Mouse (Mus musculus) embryonic facial prominence, embryonic 13.5 days (tissue): ENCODE data around the gene Lhcgr. TPM values are rescaled to one million over a fixed set of nuclear protein-coding genes. Genes with fewer than 3 reads are reported as not detected.
A peak's percentile ranks its signal among the peaks of the same experiment; 100 is the strongest.

Experiments used
- ATAC-seq: fragments of 200-750 bp; cut with Nextera tagmentation; 2 replicates; pipeline ENCODE4 v1.8.0; 2017; ENCODE audit warnings: low read depth; ENCODE audit not compliant: insufficient number of reproducible peaks, insufficient read depth, low FRiP score, low TSS enrichment
- H3K27ac ChIP-seq: fragments of 300-500 bp; sonication (generic); 2 replicates; pipeline ENCODE4 v1.5.1; 2015; ENCODE audit warnings: moderate library complexity, mild to moderate bottlenecking, inconsistent platforms
- H3K27me3 ChIP-seq: fragments of 300-500 bp; sonication (generic); 2 replicates; pipeline ENCODE4 v1.6.1; 2015; ENCODE audit warnings: mild to moderate bottlenecking, inconsistent platforms
- H3K36me3 ChIP-seq: fragments of 300-500 bp; sonication (generic); 2 replicates; pipeline ENCODE4 v1.6.1; 2015; ENCODE audit warnings: mild to moderate bottlenecking, inconsistent platforms
- H3K4me1 ChIP-seq: fragments of 300-500 bp; sonication (generic); 2 replicates; pipeline ENCODE4 v1.6.1; 2015; ENCODE audit warnings: inconsistent platforms
- H3K4me2 ChIP-seq: fragments of 300-500 bp; sonication (generic); 2 replicates; pipeline ENCODE4 v1.6.1; 2015; ENCODE audit warnings: moderate library complexity, mild to moderate bottlenecking, inconsistent platforms
- H3K4me3 ChIP-seq: fragments of 300-500 bp; sonication (generic); 2 replicates; pipeline ENCODE4 v1.5.1; 2015; ENCODE audit warnings: mild to moderate bottlenecking, inconsistent platforms
- H3K9ac ChIP-seq: fragments of 300-500 bp; sonication (generic); 2 replicates; pipeline ENCODE4 v1.6.1; 2015; ENCODE audit warnings: mild to moderate bottlenecking, inconsistent platforms
- H3K9me3 ChIP-seq: fragments of 300-500 bp; sonication (generic); 2 replicates; pipeline ENCODE4 v1.6.1; 2016; ENCODE audit warnings: inconsistent platforms
- WGBS: fragments of 180-500 bp; shearing (Covaris S2); methylation state at CpG from one replicate; pipeline ENCODE4 v1.1.7; 2015; ENCODE audit warnings: mixed read lengths; 5-methylcytosine and 5-hydroxymethylcytosine counted together
- polyA plus RNA-seq: library from polyadenylated mRNA; unstranded; fragments of >200 nt; fragmentation: Nextera tagmentation; extraction: Ambion mirVana; gene quantifications from 2 replicates; pipeline ENCODE4 v1.2.1, GENCODE M21; 2015

The Lhcgr gene
- polyA plus RNA-seq, 1 experiment from 2014 or later: 0.10 TPM

GRCm38 (mm10) chr17:88770081-88770480 is 21.7 kb downstream of the Lhcgr start:
- H3K4me2 ChIP-seq: no peak overlapping the region
- 87% methylated on average over 7 of the region's 7 CpGs for WGBS
- no peaks in the 10 kb centered on the region for H3K36me3 ChIP-seq
- no peak for ATAC-seq
- H3K27ac ChIP-seq: no peak overlapping the region
- no peak overlapping the region for H3K4me3 ChIP-seq
- no peaks in the 10 kb centered on the region for H3K9me3 ChIP-seq
- peaks cover 13% of the 10 kb centered on the region for H3K4me1 ChIP-seq
- no peaks in the 10 kb centered on the region for H3K27me3 ChIP-seq
- H3K9ac ChIP-seq: no peak overlapping the region

GRCm38 (mm10) chr17:88769283-88769859 is 22.4 kb downstream of the Lhcgr start:
- ATAC-seq: no peak
- Histone ChIP-seq H3K9me3 (no peaks in the 10 kb centered on the region), H3K27ac (no peak overlapping the region), H3K4me1 (peaks cover 11% of the 10 kb centered on the region), H3K9ac (no peak overlapping the region), H3K4me3 (no peak overlapping the region), H3K27me3 (no peaks in the 10 kb centered on the region), H3K4me2 (no peak overlapping the region), H3K36me3 (no peaks in the 10 kb centered on the region)
- WGBS: 42% methylated on average over 2 of the region's 2 CpGs

DNA sequence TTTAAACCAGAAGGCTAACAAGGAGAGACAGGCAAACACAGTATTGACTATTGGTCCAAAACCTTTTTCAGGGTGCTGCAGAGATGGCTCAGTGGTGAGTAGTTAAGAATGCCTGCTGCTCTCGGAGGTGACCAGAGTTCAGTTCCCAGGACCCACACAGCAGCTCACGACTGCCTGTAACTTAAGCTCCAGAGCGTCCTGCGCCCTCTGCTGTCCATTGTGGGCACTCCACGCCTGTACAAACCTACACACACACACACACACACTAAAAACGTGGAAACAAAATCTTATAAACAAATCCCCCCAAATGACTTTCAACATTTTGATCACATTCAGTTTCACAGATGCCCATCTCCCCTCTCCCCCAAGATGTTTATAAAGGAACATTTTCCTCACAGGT is 24.9 kb downstream of the Lhcgr start:
- no peaks in the 10 kb centered on the region for H3K4me1 ChIP-seq
- H3K9me3 ChIP-seq: no peaks in the 10 kb centered on the region
- no peak overlapping the region for H3K4me3 ChIP-seq
- H3K36me3 ChIP-seq: no peaks in the 10 kb centered on the region
- no peak for ATAC-seq
- H3K9ac ChIP-seq: no peak overlapping the region
- no peak overlapping the region for H3K27ac ChIP-seq
- no peak overlapping the region for H3K4me2 ChIP-seq
- WGBS: 93% methylated on average over 6 of the region's 6 CpGs
- no peaks in the 10 kb centered on the region for H3K27me3 ChIP-seq

DNA sequence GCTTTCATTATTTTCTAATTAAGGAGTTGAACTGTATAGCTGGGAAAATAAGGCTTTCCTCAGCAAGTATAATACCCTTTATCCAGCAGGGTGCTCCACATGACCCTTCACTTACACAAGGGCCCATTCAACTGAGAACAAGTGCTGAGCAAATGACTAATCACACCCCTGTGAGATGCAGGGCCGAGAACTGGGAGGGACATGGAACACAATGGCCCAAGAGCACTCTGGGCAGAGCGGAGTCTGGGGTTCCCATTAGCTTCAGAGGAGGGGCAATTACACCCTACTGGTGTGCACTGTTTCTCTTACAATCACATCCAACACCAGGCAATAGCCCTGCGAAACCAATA is 27.7 kb downstream of the Lhcgr start:
- H3K27ac ChIP-seq: no peak overlapping the region
- WGBS: 65% methylated on average over 3 of the region's 3 CpGs
- no peak overlapping the region for H3K4me2 ChIP-seq
- no peak for ATAC-seq
- H3K4me3 ChIP-seq: no peak overlapping the region
- H3K9ac ChIP-seq: no peak overlapping the region
- no peaks in the 10 kb centered on the region for H3K27me3 ChIP-seq
- no peaks in the 10 kb centered on the region for H3K9me3 ChIP-seq
- no peaks in the 10 kb centered on the region for H3K4me1 ChIP-seq
- H3K36me3 ChIP-seq: no peaks in the 10 kb centered on the region

DNA sequence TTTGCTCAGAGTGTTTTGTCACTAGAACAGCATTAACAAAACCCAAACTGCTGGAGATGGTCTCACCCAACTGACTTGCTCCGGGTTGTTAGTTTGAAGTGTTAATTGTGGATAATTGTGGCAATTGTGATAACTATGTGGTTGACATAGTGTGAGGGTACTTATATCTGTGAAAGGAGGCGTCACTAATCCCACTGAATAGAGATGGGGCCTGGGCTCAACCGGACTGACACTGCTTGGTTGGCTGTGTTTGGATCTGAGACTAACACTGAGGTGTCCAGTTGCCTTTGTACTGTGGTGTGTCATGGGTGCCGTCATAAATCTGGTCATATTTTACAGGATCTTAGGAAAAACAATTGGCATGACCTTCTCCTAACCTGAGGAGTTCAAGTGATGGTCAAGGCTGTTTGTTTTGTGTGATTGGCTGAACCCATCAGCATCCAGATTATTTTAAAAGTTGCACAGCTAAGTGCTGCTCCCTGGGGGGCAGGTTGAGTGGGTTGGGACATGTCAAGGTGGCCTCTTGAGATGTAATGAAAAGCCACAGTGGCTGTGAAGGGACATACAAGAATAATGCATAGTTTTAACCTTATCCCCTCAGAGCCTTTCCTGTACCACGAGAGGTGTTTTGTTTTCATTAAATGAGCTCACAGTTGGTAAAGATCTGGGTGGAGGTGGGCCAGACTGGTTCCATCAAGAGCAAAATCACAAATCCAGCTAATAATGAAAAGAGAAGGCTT is 28.2 kb downstream of the Lhcgr start:
- H3K27me3 ChIP-seq: no peaks in the 10 kb centered on the region
- no peak for ATAC-seq
- no peak overlapping the region for H3K27ac ChIP-seq
- no peaks in the 10 kb centered on the region for H3K4me1 ChIP-seq
- no peaks in the 10 kb centered on the region for H3K9me3 ChIP-seq
- WGBS: 43% methylated on average over 5 of the region's 5 CpGs
- H3K4me2 ChIP-seq: no peak overlapping the region
- H3K36me3 ChIP-seq: no peaks in the 10 kb centered on the region
- no peak overlapping the region for H3K9ac ChIP-seq
- H3K4me3 ChIP-seq: no peak overlapping the region

DNA sequence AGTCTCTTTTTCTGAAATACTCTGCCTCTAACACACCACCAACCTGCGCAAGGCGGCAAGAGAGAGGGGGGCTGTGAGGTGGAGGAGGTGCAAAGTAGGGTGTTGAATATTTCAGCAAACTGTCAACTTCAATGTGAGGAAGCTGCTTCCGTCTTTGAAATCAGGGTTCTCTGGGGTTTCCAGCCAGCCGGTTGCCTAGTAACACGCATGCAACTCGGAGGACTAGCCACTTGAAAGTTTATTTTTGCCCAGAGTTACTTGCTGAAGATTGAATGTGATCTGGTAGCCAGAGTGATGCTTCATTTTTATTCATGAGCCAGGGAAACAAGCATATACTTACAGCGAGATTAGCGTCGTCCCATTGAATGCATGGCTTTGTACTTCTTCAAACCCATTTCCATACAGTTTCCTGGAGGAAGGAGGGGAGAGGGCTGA is 33.8 kb downstream of the Lhcgr start:
- 26% methylated on average over 9 of the region's 9 CpGs for WGBS
- H3K9ac ChIP-seq: no peak overlapping the region
- H3K36me3 ChIP-seq: no peaks in the 10 kb centered on the region
- no peak overlapping the region for H3K4me3 ChIP-seq
- H3K27me3 ChIP-seq: no peaks in the 10 kb centered on the region
- H3K9me3 ChIP-seq: no peaks in the 10 kb centered on the region
- H3K4me1 ChIP-seq: peaks cover 22% of the 10 kb centered on the region
- no peak for ATAC-seq
- H3K27ac ChIP-seq: no peak overlapping the region
- no peak overlapping the region for H3K4me2 ChIP-seq

DNA sequence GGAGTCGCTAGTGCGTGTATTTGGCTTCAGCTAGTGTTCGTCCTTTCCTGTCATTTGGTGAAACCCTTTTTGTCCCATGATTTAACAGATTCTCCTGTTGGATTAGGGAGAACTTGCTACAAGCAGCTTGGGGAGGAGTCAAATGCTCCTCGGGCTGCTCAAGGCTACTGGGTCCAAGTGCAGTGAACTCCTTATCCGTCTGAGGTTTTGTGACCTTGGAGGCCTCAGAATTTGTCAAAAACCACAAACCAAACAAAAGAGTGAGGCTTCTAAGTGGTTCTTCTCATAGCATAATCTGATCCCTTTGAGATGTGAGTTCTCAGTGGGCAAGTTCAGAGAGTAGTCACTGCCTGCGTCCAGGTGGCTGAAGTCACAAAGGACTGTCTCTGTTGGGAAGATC is 36.0 kb downstream of the Lhcgr start:
- H3K36me3 ChIP-seq: no peaks in the 10 kb centered on the region
- no peak for ATAC-seq
- H3K27me3 ChIP-seq: no peaks in the 10 kb centered on the region
- H3K27ac ChIP-seq: no peak overlapping the region
- no peaks in the 10 kb centered on the region for H3K9me3 ChIP-seq
- H3K4me3 ChIP-seq: no peak overlapping the region
- peaks cover 27% of the 10 kb centered on the region for H3K4me1 ChIP-seq
- H3K4me2 ChIP-seq: no peak overlapping the region
- 74% methylated on average over 6 of the region's 6 CpGs for WGBS
- H3K9ac ChIP-seq: no peak overlapping the region

DNA sequence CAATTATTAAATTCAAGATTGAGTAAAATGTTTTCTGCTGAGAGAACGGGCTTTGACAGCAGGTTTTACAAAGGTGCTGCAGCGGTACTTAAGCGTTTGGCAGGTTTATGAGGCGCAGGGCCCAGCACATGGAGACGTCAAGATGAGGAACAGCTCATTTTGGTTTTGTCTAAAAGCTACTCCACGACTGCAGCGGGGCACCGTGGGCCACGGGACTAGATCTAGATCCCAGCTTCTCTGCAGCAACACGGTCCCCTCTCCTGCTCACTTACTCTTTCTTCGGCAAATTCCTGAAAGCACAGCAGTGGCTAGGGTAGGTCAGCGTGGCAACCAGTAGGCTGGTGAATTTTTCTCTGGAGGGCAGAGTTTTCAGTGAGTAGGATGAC is 38.3 kb downstream of the Lhcgr start:
- Histone ChIP-seq H3K4me1 (peaks cover 27% of the 10 kb centered on the region), H3K36me3 (no peaks in the 10 kb centered on the region), H3K27me3 (no peaks in the 10 kb centered on the region), H3K4me3 (peak overlapping the region; percentile 5; the same call in 1 of the 2 replicates), H3K9me3 (no peaks in the 10 kb centered on the region), H3K9ac (no peak overlapping the region), H3K4me2 (peak overlapping the region; percentile 39), H3K27ac (no peak overlapping the region)
- ATAC-seq: no peak
- WGBS: 54% methylated on average over 12 of the region's 12 CpGs

- no peak overlapping the region for H3K9ac ChIP-seq
- no peaks in the 10 kb centered on the region for H3K9me3 ChIP-seq
- peak overlapping the region; percentile 5; the same call in 1 of the 2 replicates for H3K4me3 ChIP-seq
- H3K27ac ChIP-seq: no peak overlapping the region
- no peak for ATAC-seq
- peak overlapping the region; percentile 39 for H3K4me2 ChIP-seq
- peaks cover 22% of the 10 kb centered on the region for H3K4me1 ChIP-seq
- 9% methylated on average over 17 of the region's 17 CpGs for WGBS
- H3K27me3 ChIP-seq: no peaks in the 10 kb centered on the region
- H3K36me3 ChIP-seq: no peaks in the 10 kb centered on the region
These were observed 38.8 kb downstream of the Lhcgr start for GRCm38 (mm10) chr17:88752827-88753471.

- H3K9ac ChIP-seq: no peak overlapping the region
- no peaks in the 10 kb centered on the region for H3K9me3 ChIP-seq
- no peak overlapping the region for H3K4me3 ChIP-seq
- H3K4me2 ChIP-seq: no peak overlapping the region
- no peaks in the 10 kb centered on the region for H3K27me3 ChIP-seq
- WGBS: 80% methylated on average over 8 of the region's 8 CpGs
- H3K36me3 ChIP-seq: no peaks in the 10 kb centered on the region
- ATAC-seq: no peak
- peaks cover 18% of the 10 kb centered on the region for H3K4me1 ChIP-seq
- H3K27ac ChIP-seq: no peak overlapping the region
These were observed 42.1 kb downstream of the Lhcgr start for GRCm38 (mm10) chr17:88749646-88750045.

DNA sequence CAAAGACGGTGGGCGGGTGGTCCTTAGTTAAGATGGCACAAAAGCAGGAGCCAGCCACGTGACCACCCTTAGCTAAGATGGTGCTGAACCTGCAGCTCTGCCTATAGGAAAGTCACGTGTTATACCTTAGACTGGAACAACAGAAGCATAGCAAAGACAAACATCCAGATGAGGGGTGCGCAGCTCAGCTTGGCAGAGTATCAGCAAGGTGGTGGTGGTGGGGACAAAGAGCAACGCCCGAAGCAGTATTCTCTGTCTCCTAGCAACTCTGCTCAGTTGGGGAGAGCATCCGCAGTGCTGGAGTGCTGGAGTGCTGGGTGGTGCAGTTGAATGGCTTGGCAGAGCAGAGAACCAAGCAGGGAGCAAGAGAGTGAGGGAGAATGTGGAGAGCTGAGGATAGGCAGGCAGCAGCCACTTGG is 85.5 kb downstream of the Lhcgr start:
- H3K4me3 ChIP-seq: no peak overlapping the region
- no peak overlapping the region for H3K4me2 ChIP-seq
- no peaks in the 10 kb centered on the region; the same call in 1 of the 2 replicates for H3K4me1 ChIP-seq
- no peak; the same call in 1 of the 2 replicates for ATAC-seq
- no peak overlapping the region for H3K27ac ChIP-seq
- H3K9ac ChIP-seq: no peak overlapping the region
- no peaks in the 10 kb centered on the region for H3K9me3 ChIP-seq
- WGBS: 30% methylated on average over 8 of the region's 8 CpGs
- H3K27me3 ChIP-seq: no peaks in the 10 kb centered on the region
- H3K36me3 ChIP-seq: no peaks in the 10 kb centered on the region

GRCm38 (mm10) chr17:88703112-88703511 is 88.7 kb downstream of the Lhcgr start:
- Histone ChIP-seq H3K4me3 (no peak overlapping the region), H3K27ac (no peak overlapping the region), H3K4me2 (no peak overlapping the region), H3K36me3 (no peaks in the 10 kb centered on the region), H3K27me3 (no peaks in the 10 kb centered on the region), H3K9ac (no peak overlapping the region), H3K9me3 (no peaks in the 10 kb centered on the region), H3K4me1 (no peaks in the 10 kb centered on the region; the same call in 1 of the 2 replicates)
- 43% methylated on average over 4 of the region's 4 CpGs for WGBS
- ATAC-seq: no peak
